Mouse (Mus musculus): Measurements from ENCODE around the gene Napb.

GRCm38 (mm10) chr2:148689444-148690140, 42.7 kb downstream of the Napb start:
- TF ChIP-seq CTCF (IDR thresholded peaks at IDR 0.05; ENCODE audit: insufficient read depth, low read depth, low read length): no peak
- TF ChIP-seq POLR2A (IDR thresholded peaks at IDR 0.05; ENCODE audit: insufficient read depth, low read depth, low read length): no peak

Data from olfactory bulb, adult 2 months (tissue).